ENCODE assay signal across 21 mouse cellular contexts in the genomic region with DNA sequence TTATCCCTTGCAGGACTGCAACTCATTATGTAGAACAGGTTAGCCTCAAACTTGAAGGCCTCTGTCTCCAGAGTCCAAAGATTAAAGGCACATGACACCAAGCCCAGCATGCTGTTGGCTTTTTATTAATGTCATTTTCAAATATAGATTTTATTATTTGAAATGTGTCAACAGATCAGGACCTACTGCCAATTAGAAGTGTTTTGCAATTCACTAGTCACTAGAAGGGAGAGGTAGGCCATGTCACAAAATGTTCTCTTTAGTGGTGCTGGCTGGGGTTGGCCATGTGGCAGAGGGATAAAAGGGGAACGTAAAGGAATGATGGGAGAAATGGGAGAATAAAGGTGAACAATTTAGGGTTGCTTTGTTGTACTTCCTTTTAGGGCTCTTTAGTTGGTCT. TPM values are rescaled to one million over a fixed set of nuclear protein-coding genes. Genes with fewer than 3 reads are reported as not detected.
DNase-seq lines count a peak whose midpoint lies in the region; ATAC-seq and TF ChIP-seq lines count a peak whose summit lies in the region.
"Had no signal": no experiment of that assay in that cellular context is flagged by ENCODE, and none has a peak within 500 bp of the region (broad histone marks: within the 10 kb centered on the region; RNA-seq: fewer than 3 reads in every experiment).

No protein-coding gene starts in this region.

- H3K4me3 ChIP-seq in gastrocnemius, adult 2 months, result no peak overlapping the region
- no peak overlapping the region for H3K4me3 ChIP-seq in heart, embryonic 15.5 days
- no peak overlapping the region for H3K4me3 ChIP-seq in liver, postnatal 0 days (ENCODE audit: low read depth, low read length)
- H3K4me3 ChIP-seq in liver, embryonic 12.5 days, result no peak overlapping the region
- H3K4me3 ChIP-seq: embryonic facial prominence, embryonic 15.5 days; erythroblast, embryonic 14.5 days; forebrain, embryonic 15.5 days; hindbrain, embryonic 12.5 days had no signal

- peak overlapping the region; percentile 36 for H3K27ac ChIP-seq in gastrocnemius, adult 2 months
- H3K27ac ChIP-seq in heart, embryonic 15.5 days, result peak overlapping the region; percentile 18
- H3K27ac ChIP-seq in liver, postnatal 0 days (ENCODE audit: low read depth), result peak overlapping the region; percentile 66
- H3K27ac ChIP-seq in liver, embryonic 12.5 days, result no peak overlapping the region
- H3K27ac ChIP-seq: embryonic facial prominence, embryonic 15.5 days; forebrain, embryonic 15.5 days; hindbrain, embryonic 12.5 days had no signal

- H3K4me1 ChIP-seq in heart, embryonic 15.5 days (replicated peaks), result peaks cover 4% of the 10 kb centered on the region; the same call in 1 of the 2 replicates
- peaks cover 5% of the 10 kb centered on the region for H3K4me1 ChIP-seq in liver, postnatal 0 days (ENCODE audit: insufficient read depth)
- no peaks in the 10 kb centered on the region for H3K4me1 ChIP-seq in liver, embryonic 12.5 days
- H3K4me1 ChIP-seq: embryonic facial prominence, embryonic 15.5 days; forebrain, embryonic 15.5 days; hindbrain, embryonic 12.5 days had no signal

- DNase-seq in gastrocnemius, adult 2 months, result peak; percentile 28
- DNase-seq in gastrocnemius, postnatal 4 days (ENCODE audit: low spot score in 2 of 2), result no peak
- DNase-seq in heart, adult 11 months, result no peak
- no peak for DNase-seq in liver, postnatal 0 days
- no peak for DNase-seq in adrenal gland, postnatal 14 days
- no peak for DNase-seq in lung, postnatal 36 days
- DNase-seq: adrenal gland, adult 8-10 months; cerebellum, adult 11 months; cerebellum, adult 8-10 months; cerebellum, postnatal 14 days; embryo, embryonic 11 days; gastrocnemius, postnatal 25 days; kidney, adult 18-20 months had no signal

- 0 out of 2 replicates have a peak, but pooled peaks have one; percentile 36 for TF ChIP-seq EP300 in liver, postnatal 0 days (IDR thresholded peaks at IDR 0.05; ENCODE audit: low read depth)

- H3K9me3 ChIP-seq in heart, embryonic 15.5 days (replicated peaks), result no peaks in the 10 kb centered on the region
- no peaks in the 10 kb centered on the region for H3K9me3 ChIP-seq in liver, postnatal 0 days (ENCODE audit: low read length)
- H3K9me3 ChIP-seq in liver, embryonic 12.5 days (replicated peaks), result no peaks in the 10 kb centered on the region
- H3K9me3 ChIP-seq: embryonic facial prominence, embryonic 15.5 days; forebrain, embryonic 15.5 days; hindbrain, embryonic 12.5 days had no signal

- no peak for ATAC-seq in heart, embryonic 15.5 days (replicated peaks; ENCODE audit: insufficient number of reproducible peaks, insufficient read depth, low FRiP score, low read depth)
- peak; percentile 87 for ATAC-seq in liver, postnatal 0 days
- ATAC-seq in liver, embryonic 12.5 days, result no peak
- ATAC-seq: forebrain, embryonic 15.5 days; hindbrain, embryonic 16.5 days had no signal

- H3K9ac ChIP-seq in heart, embryonic 15.5 days, result no peak overlapping the region
- H3K9ac ChIP-seq in liver, postnatal 0 days (replicated peaks), result no peak overlapping the region
- H3K9ac ChIP-seq in liver, embryonic 12.5 days, result no peak overlapping the region
- H3K9ac ChIP-seq: embryonic facial prominence, embryonic 15.5 days; forebrain, embryonic 15.5 days; hindbrain, embryonic 12.5 days had no signal

- intact Hi-C loops in gastrocnemius, adult 2 months (cut with DNase I), result no loop called here

- no peaks in the 10 kb centered on the region for H3K27me3 ChIP-seq in heart, embryonic 15.5 days
- H3K27me3 ChIP-seq in liver, postnatal 0 days (ENCODE audit: insufficient read depth, low read length), result no peaks in the 10 kb centered on the region
- no peaks in the 10 kb centered on the region for H3K27me3 ChIP-seq in liver, embryonic 12.5 days (replicated peaks)
- H3K27me3 ChIP-seq: embryonic facial prominence, embryonic 15.5 days; forebrain, embryonic 15.5 days; hindbrain, embryonic 12.5 days had no signal

- no peak overlapping the region for H3K4me2 ChIP-seq in heart, embryonic 15.5 days
- H3K4me2 ChIP-seq in liver, postnatal 0 days (ENCODE audit: low read depth, low read length), result no peak overlapping the region
- no peak overlapping the region for H3K4me2 ChIP-seq in liver, embryonic 12.5 days
- H3K4me2 ChIP-seq: embryonic facial prominence, embryonic 15.5 days; forebrain, embryonic 15.5 days; hindbrain, embryonic 12.5 days had no signal

- peaks cover 39% of the 10 kb centered on the region for H3K36me3 ChIP-seq in heart, embryonic 15.5 days
- H3K36me3 ChIP-seq in liver, postnatal 0 days (replicated peaks; ENCODE audit: insufficient read depth, low read length), result peaks cover 30% of the 10 kb centered on the region
- H3K36me3 ChIP-seq in liver, embryonic 12.5 days, result peaks cover 71% of the 10 kb centered on the region

- WGBS in heart, embryonic 15.5 days, result 88% methylated on average over 1 of the region's 1 CpGs
- WGBS in liver, postnatal 0 days (ENCODE audit: insufficient replicate concordance), result 80% methylated on average over 1 of the region's 1 CpGs
- WGBS in liver, embryonic 12.5 days (ENCODE audit: insufficient replicate concordance), result 83% methylated on average over 1 of the region's 1 CpGs

- no peak for TF ChIP-seq CTCF in gastrocnemius, adult 2 months (IDR thresholded peaks at IDR 0.05)
- TF ChIP-seq CTCF in liver, postnatal 0 days (IDR thresholded peaks at IDR 0.05; ENCODE audit: low read depth), result no peak

RNA-seq across cellular contexts. Expression of gene Mllt10, which starts 38.8 kb away (rescaled TPM):
- total RNA-seq in gastrocnemius, adult 2 months (2021), result 10 to 100 TPM; 24.0 to 24.1 TPM
- 10 to 100 TPM; 34.5 to 42.5 TPM for total RNA-seq in gastrocnemius, postnatal 4 days (2021)
- 35.1 and 36.0 TPM in 2 replicates for polyA plus RNA-seq in heart, embryonic 15.5 days (2015; fragmentation: Nextera tagmentation; extraction: Ambion mirVana)
- polyA plus RNA-seq in liver, postnatal 0 days (2015; fragmentation: Nextera tagmentation; extraction: Ambion mirVana), result 20.7 and 22.4 TPM in 2 replicates
- polyA plus RNA-seq in liver, embryonic 12.5 days (2016; fragmentation: Nextera tagmentation; extraction: Ambion mirVana), result 39.2 and 40.1 TPM in 2 replicates
- 39.1 and 56.4 TPM in 2 replicates for total RNA-seq in adrenal gland, postnatal 14 days (2021)

RNA-seq across cellular contexts. Expression of gene Skida1, which starts 45.0 kb away (rescaled TPM):
- total RNA-seq in gastrocnemius, adult 2 months (2021), result under 1 TPM; 0.14 to 0.46 TPM
- 1 to 10 TPM; 4.6 to 4.9 TPM for total RNA-seq in gastrocnemius, postnatal 4 days (2021)
- polyA plus RNA-seq in heart, embryonic 15.5 days (2015; fragmentation: Nextera tagmentation; extraction: Ambion mirVana), result 4.8 and 5.3 TPM in 2 replicates
- 0.15 and 0.25 TPM in 2 replicates for polyA plus RNA-seq in liver, postnatal 0 days (2015; fragmentation: Nextera tagmentation; extraction: Ambion mirVana)
- polyA plus RNA-seq in liver, embryonic 12.5 days (2016; fragmentation: Nextera tagmentation; extraction: Ambion mirVana), result 1.0 and 1.2 TPM in 2 replicates
- total RNA-seq in adrenal gland, postnatal 14 days (2021), result 4.5 and 4.8 TPM in 2 replicates
- total RNA-seq: common myeloid progenitor, adult 5-6 weeks had no signal
- polyA plus RNA-seq: erythroblast, embryonic 14.5 days had no signal

RNA-seq across cellular contexts. Expression of gene A930004D18Rik, which starts 56.3 kb away (rescaled TPM):
- total RNA-seq in gastrocnemius, adult 2 months (2021), result under 1 TPM; 0.20 to 0.59 TPM
- 1 to 10 TPM; 5.3 to 6.5 TPM for total RNA-seq in gastrocnemius, postnatal 4 days (2021)
- polyA plus RNA-seq in heart, embryonic 15.5 days (2015; fragmentation: Nextera tagmentation; extraction: Ambion mirVana), result 11.6 and 13.2 TPM in 2 replicates
- polyA plus RNA-seq in liver, postnatal 0 days (2015; fragmentation: Nextera tagmentation; extraction: Ambion mirVana), result 0.76 and 0.99 TPM in 2 replicates
- polyA plus RNA-seq in liver, embryonic 12.5 days (2016; fragmentation: Nextera tagmentation; extraction: Ambion mirVana), result 2.7 and 2.8 TPM in 2 replicates
- 1.7 and 1.8 TPM in 2 replicates for total RNA-seq in adrenal gland, postnatal 14 days (2021)
- polyA plus RNA-seq: erythroblast, embryonic 14.5 days had no signal
